Mouse (Mus musculus) testis, adult 2 months (tissue): ENCODE results near the gene Glud1.
"Not testable (repeated sequence)": the region's sequence is repeated elsewhere in the genome, so short reads cannot be mapped to it uniquely, and the experiment has no call there.

Source experiments
- CTCF ChIP-seq: fragments of 200-500 bp; IDR thresholded peaks from 2 replicates; pipeline ENCODE4 v1.5.1; 2012; ENCODE audit warnings: low read depth, mild to moderate bottlenecking, inconsistent platforms, low read length, moderate library complexity; ENCODE audit not compliant: control insufficient read depth, insufficient read depth, insufficient replicate concordance
- POLR2A ChIP-seq: fragments of 200-500 bp; IDR thresholded peaks from 2 replicates; pipeline ENCODE4 v1.6.1; 2012; ENCODE audit warnings: low read depth, mild to moderate bottlenecking, inconsistent platforms, low read length, moderate library complexity; ENCODE audit not compliant: control insufficient read depth

DNA sequence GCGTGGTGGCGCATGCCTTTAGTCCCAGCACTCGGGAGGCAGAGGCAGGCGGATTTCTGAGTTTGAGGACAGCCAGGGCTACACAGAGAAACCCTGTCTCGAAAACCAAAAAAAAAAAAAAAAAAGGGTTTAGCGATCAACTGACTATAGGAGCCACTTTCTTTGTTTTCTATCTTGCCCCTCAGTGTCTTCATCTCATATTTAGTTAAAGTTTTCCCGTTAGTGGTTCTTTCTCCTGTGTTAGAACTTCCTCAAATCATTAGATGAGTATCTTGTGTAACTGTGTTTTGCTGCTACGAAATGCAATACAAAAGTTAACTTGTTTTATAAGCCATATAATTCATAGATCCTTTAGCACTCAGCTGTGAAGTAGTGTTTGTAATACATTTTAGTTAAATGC is 3.9 kb downstream of the Glud1 start:
- TF ChIP-seq CTCF, POLR2A: not testable (repeated sequence)
